Mouse (Mus musculus) urinary bladder, postnatal 25 days (tissue): ENCODE results near the gene Sp2.

Source experiments
- DNase-seq: peaks from one replicate; pipeline ENCODE4 v3.0.0; 2022; ENCODE audit warnings: low spot score

The Sp2 gene

GRCm38 (mm10) chr11:96938426-96938800 lies 44.3 kb downstream of the Sp2 start:
- no peak for DNase-seq

DNA sequence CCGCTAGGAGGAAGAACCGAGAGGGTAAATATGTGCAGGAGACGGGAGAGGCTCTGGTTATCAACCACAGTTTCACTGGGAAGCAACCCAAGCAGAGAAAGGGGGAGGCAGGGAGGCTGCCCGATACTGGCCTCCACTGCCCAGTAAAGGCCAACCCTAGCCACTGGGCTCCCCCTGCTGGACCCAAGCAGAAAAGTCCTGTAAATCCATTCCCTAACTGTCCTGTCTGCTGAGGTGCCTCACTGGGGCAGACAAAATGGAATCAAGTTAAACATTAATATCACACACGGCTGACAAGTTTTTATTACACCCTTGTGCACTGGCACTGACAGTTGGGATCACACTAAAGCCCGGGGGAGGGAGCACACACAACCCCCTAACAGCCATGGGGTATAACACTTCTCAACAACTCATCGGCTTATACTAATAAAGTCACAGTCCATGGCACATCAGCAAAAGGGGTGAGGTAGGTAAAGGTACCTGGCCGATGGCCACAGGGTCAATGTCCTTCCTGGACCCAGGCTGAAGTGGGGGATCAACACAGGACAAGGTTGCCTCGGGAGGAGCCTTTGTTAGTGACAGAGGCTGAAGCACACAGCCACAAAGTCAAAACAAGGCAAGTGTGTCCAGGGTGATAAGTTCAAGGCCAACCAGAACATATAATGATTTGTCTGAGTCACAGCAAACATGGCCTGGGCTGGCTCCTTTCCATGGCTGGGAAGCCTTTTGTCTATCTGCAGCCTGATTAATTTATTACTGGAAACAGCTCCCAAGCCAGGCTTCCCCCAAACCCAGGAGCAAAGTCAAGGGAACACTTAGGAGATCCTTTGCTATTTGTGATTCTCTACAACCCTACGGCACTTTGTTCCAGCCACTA lies 45.0 kb downstream of the Sp2 start:
- DNase-seq = peak; percentile 67

- DNase-seq = no peak
Observed at GRCm38 (mm10) chr11:96935872-96936650, 46.7 kb downstream of the Sp2 start.

GRCm38 (mm10) chr11:96934921-96935356 lies 47.8 kb downstream of the Sp2 start:
- no peak for DNase-seq

- DNase-seq = no peak
Observed at GRCm38 (mm10) chr11:96933562-96934276, 49.0 kb downstream of the Sp2 start.

- DNase-seq = no peak
Observed at GRCm38 (mm10) chr11:96931327-96932062, 51.3 kb downstream of the Sp2 start.

GRCm38 (mm10) chr11:96929766-96930331 lies 52.9 kb downstream of the Sp2 start:
- no peak for DNase-seq

GRCm38 (mm10) chr11:96929096-96929765 lies 53.5 kb downstream of the Sp2 start:
- DNase-seq = no peak

DNA sequence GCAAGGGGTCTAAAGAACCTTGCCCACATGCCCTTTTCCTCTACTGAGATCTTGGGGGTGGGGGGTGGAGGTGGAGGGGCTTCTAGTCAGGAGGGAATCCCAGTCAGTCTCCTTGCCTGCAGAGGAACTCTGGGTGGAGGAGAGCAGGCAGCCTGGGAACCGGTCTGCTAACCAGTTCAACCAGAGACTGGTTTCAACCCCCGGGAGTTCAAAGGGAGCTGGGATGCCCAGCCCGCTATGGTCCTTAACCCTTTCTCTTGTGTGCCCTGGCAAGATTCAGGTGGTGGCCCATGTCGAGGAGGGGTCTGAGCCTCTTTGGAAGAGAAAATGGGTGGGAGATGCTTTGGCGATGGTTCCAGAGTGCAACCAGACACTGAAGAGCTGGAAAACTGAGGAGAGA lies 54.1 kb downstream of the Sp2 start:
- no peak for DNase-seq

GRCm38 (mm10) chr11:96928088-96928487 lies 54.7 kb downstream of the Sp2 start, which contains the start of gene Prr15l:
Gene Prr15l, plus strand, starts transcription at chr11:96928104.
- no peak for DNase-seq

GRCm38 (mm10) chr11:96926587-96926986 lies 56.2 kb downstream of the Sp2 start:
- DNase-seq = no peak

DNA sequence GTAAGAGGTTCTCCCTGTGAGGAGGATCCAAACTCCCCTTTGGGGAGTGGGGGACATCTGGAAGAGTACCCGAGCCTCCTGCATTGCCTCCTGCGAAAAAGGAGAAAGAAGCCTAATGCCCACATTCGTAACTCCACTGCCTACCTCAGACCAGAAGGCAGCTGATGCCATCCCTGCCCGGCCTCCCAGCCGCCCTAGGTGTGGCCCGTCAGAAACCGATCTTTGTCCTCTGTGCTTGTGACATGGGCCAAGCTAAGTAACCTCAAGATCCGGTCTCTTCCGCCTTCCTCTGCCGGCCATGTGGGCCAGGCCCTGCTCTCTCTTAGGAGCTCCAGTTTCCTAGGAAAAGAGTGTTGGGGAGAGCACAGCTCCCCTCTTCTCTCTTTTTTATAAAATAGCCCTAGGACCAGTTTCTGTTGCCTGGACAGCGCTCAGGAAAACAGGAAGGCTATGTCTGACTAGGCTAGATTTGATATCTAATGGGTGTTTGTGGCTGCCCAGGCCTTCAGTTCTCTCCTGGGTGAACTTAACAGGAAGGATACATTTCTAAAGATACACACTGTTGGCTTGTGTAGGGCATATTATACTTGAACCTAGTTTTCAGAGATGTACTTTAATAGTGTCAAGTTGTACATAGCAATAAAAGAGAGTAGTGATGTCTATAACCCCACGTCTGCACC lies 57.1 kb downstream of the Sp2 start:
- no peak for DNase-seq

GRCm38 (mm10) chr11:96924861-96925260 lies 57.9 kb downstream of the Sp2 start:
- DNase-seq = no peak

DNA sequence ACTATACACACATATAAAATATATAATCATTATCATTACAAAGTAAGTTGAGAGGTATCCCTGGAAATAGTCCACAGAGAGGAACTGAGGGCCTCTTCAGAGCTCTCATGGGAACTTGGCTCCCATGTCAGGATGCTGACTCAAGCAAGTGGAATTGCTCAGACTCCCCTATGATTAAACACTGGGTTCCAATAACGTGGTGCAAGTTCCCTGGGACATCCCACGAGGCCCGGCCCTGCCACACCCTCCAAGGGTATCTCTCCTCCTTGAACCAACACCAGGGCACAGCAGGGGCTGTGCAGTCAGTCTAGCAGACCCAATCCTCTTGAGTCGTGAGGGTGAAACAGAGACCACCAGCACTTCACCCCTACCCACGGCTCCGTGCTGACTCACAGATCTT lies 63.8 kb downstream of the Sp2 start:
- DNase-seq = no peak

DNA sequence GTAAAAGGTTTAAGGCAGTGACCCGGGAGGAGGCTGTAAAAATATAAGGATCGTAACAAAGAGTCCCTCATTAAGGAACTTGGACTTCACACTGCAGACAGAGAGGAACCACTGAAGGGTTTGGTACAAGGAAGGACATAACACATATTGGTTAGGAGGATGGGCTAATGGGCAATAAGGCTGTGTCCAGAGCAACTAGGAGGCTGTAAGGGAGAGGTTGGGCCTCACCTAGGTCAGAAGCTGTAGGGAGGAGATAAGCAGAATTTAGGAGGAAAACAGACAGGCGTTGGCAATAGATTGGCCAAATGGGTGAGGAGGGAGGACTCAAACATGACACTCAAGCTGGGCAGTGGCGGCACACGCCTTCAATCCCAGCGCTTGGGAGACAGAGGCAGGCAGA lies 65.3 kb downstream of the Sp2 start:
- DNase-seq = no peak

DNA sequence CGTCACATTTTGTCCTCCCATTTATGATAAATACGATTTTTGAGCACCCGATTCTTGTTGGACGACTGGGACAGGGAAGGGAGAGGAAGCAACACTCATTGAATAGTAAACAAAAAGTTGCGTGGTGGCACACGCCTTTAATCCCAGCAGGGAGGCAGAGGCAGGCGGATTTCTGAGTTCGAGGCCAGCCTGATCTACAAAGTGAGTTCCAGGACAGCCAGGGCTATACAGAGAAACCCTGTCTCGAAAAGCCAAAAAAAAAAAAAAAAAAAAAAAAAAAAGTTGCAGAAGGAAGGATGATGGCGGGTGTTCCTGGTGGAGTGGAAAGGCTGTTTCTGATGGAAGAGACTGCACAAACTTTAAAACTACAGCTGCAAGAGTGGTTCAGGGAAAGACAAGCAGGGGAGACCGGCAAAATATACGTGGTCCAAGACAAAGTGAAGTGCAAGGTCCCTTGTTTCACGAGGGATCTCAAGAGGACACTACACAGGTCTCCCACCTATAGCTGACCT lies 65.8 kb downstream of the Sp2 start:
- no peak for DNase-seq

- peak; percentile 97 for DNase-seq
Observed at GRCm38 (mm10) chr11:96916044-96916884, 66.5 kb downstream of the Sp2 start, which contains the start of gene Cdk5rap3. Gene Cdk5rap3, minus strand, starts transcription at chr11:96916496.

DNA sequence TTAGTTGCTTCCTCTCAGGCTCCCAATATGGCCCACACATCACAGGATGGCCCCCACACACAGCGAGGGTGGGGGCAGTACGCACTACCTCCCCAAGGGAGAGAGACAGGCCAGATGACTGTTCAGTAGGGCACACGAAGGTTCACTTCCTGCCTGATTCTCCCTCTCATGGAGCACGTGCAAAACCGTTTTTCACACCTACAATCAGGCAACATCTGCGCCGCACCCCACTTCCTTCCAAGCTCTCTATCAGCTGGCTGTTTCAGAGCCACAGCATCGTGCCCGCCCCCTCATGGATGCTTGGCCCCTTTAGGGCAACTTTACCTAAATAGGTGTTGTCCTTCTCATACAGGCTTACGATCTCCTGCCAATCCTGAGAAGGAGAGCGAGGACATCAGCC lies 70.1 kb downstream of the Sp2 start:
- no peak for DNase-seq

DNA sequence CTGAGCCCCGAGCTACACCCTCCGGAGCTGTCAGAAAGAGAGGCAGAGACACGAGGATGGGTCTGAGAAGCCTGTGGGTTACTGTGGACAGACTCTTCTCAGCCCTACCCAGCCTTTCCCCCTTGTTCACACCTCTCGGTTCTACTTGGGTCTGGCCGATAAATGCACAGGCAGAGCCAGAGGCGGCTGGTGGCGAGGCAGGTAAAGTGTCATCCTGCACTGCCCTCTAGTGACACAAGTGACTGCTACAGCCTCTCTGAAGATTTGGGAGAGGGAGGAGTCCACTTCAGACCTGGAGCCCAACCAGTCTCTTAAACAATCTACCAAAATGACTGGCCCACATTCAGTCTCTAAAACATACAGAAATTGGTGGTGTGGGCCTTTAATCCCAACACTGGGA lies 72.8 kb downstream of the Sp2 start:
- peak; percentile 55 for DNase-seq
